Mouse (Mus musculus) CH12.LX (cell line): Measurements from ENCODE around the gene Nup62. TPM values are rescaled to one million over a fixed set of nuclear protein-coding genes. Genes with fewer than 3 reads are reported as not detected.

Experiments
- DNase-seq: peaks from one replicate; pipeline ENCODE4 v3.0.0-alpha.2; 2013; ENCODE audit errors: extremely low read depth
- H3K27ac ChIP-seq: 2 replicates; pipeline ENCODE4 v1.5.1; 2012; ENCODE audit warnings: low read depth, mild to moderate bottlenecking, control low read depth, moderate library complexity; ENCODE audit not compliant: insufficient read depth
- H3K27me3 ChIP-seq: replicated peaks from 2 replicates; pipeline ENCODE3; 2012; ENCODE audit warnings: inconsistent platforms
- H3K36me3 ChIP-seq, 2 experiments: replicated peaks in 1 of 2; 2 replicates each; pipeline versions ENCODE3 to v1.6.1; 2012; ENCODE audit warnings: inconsistent platforms in 1 of 2, low read length in 1 of 2, mild to moderate bottlenecking in 1 of 2, mixed read lengths in 1 of 2, moderate library complexity in 1 of 2; ENCODE audit not compliant: control insufficient read depth in 1 of 2, insufficient read depth in 1 of 2
- H3K4me1 ChIP-seq, 2 experiments: 2 replicates each; pipeline ENCODE4 v1.6.1; 2012; ENCODE audit warnings: inconsistent platforms in 1 of 2, moderate library complexity in 1 of 2; ENCODE audit not compliant: insufficient read depth in 2 of 2, control insufficient read depth in 1 of 2
- H3K4me2 ChIP-seq: 2 replicates; pipeline ENCODE4 v1.6.1; 2012; ENCODE audit warnings: low read depth, mild to moderate bottlenecking, control low read depth; ENCODE audit not compliant: poor library complexity, insufficient read depth, severe bottlenecking
- H3K4me3 ChIP-seq, 3 experiments: fragments of 150-350 bp in 1 of 3; sonication (generic) in 1 of 3; replicated peaks in 1 of 3; 2 replicates each; pipeline versions ENCODE3 to v1.5.1; 2011 to 2012; ENCODE audit warnings: low read depth in 2 of 3, low read length in 2 of 3, mild to moderate bottlenecking in 2 of 3, moderate library complexity in 2 of 3, control low read depth in 1 of 3, improper control_type of control experiment in 1 of 3, inconsistent platforms in 1 of 3, mixed read lengths in 1 of 3; ENCODE audit not compliant: poor library complexity in 1 of 3
- H3K79me2 ChIP-seq: replicated peaks from 2 replicates; pipeline ENCODE4 v1.6.1; 2012; ENCODE audit warnings: mild to moderate bottlenecking, moderate library complexity; ENCODE audit not compliant: control insufficient read depth, poor library complexity, insufficient read depth, severe bottlenecking; ENCODE audit errors: extremely low read depth
- H3K9ac ChIP-seq: 2 replicates; pipeline ENCODE4 v1.6.1; 2012; ENCODE audit warnings: low read depth, mild to moderate bottlenecking, control low read depth, moderate library complexity; ENCODE audit not compliant: insufficient read depth
- H3K9me3 ChIP-seq: replicated peaks from 2 replicates; pipeline ENCODE3; 2012; ENCODE audit warnings: low read length, inconsistent platforms, mixed read lengths
- CHD2 ChIP-seq: IDR thresholded peaks from 2 replicates; pipeline ENCODE4 v1.6.1; 2011; ENCODE audit warnings: low read length, improper control_type of control experiment
- E2F4 ChIP-seq: IDR thresholded peaks from 2 replicates; pipeline ENCODE4 v1.6.1; 2011; ENCODE audit warnings: low read depth, low read length, improper control_type of control experiment; ENCODE audit not compliant: insufficient replicate concordance
- ELF1 ChIP-seq: IDR thresholded peaks from 2 replicates; pipeline ENCODE4 v1.6.1; 2014; ENCODE audit warnings: low read depth, mild to moderate bottlenecking, inconsistent platforms, low read length, improper control_type of control experiment
- ETS1 ChIP-seq: conservative IDR thresholded peaks from 2 replicates; pipeline ENCODE4 v1.6.1; 2012; ENCODE audit warnings: low read depth, mild to moderate bottlenecking, inconsistent platforms, low read length, improper control_type of control experiment, moderate library complexity
- GABPA ChIP-seq: IDR thresholded peaks from 2 replicates; pipeline ENCODE4 v1.6.1; 2012; ENCODE audit warnings: low read depth, low read length, improper control_type of control experiment, inconsistent platforms; ENCODE audit not compliant: insufficient replicate concordance
- HCFC1 ChIP-seq: IDR thresholded peaks from 2 replicates; pipeline ENCODE4 v1.6.1; 2012; ENCODE audit warnings: low read depth, mild to moderate bottlenecking, inconsistent platforms, low read length, improper control_type of control experiment
- IRF4 ChIP-seq: IDR thresholded peaks from 2 replicates; pipeline ENCODE4 v1.6.1; 2014; ENCODE audit warnings: low read depth, mild to moderate bottlenecking, inconsistent platforms, low read length, improper control_type of control experiment
- JUND ChIP-seq: conservative IDR thresholded peaks from 2 replicates; pipeline ENCODE4 v1.6.1; 2011; ENCODE audit warnings: low read depth, low read length, improper control_type of control experiment
- KAT2A ChIP-seq: IDR thresholded peaks from 2 replicates; pipeline ENCODE4 v1.6.1; 2012; ENCODE audit warnings: low read length, improper control_type of control experiment, inconsistent platforms; ENCODE audit not compliant: insufficient replicate concordance
- MAX ChIP-seq: IDR thresholded peaks from 2 replicates; pipeline ENCODE4 v1.6.1; 2011; ENCODE audit warnings: low read length, improper control_type of control experiment
- MXI1 ChIP-seq: IDR thresholded peaks from 2 replicates; pipeline ENCODE4 v1.6.1; 2011; ENCODE audit warnings: mild to moderate bottlenecking, low read depth, low read length, improper control_type of control experiment
- PAX5 ChIP-seq: IDR thresholded peaks from 2 replicates; pipeline ENCODE4 v1.6.1; 2012; ENCODE audit warnings: low read length, inconsistent platforms, mixed read lengths
- POLR2A ChIP-seq: IDR thresholded peaks from 2 replicates; pipeline ENCODE4 v1.6.1; 2011; ENCODE audit warnings: low read depth, mild to moderate bottlenecking, improper control_type of control experiment, low read length
- POLR2AphosphoS2 ChIP-seq: IDR thresholded peaks from 2 replicates; pipeline ENCODE4 v1.6.1; 2011; ENCODE audit warnings: low read depth, low read length, improper control_type of control experiment
- RAD21 ChIP-seq: IDR thresholded peaks from 2 replicates; pipeline ENCODE4 v1.6.1; 2011; ENCODE audit warnings: low read depth, mild to moderate bottlenecking, low read length, improper control_type of control experiment, moderate library complexity
- SMC3 ChIP-seq: IDR thresholded peaks from 2 replicates; pipeline ENCODE4 v1.6.1; 2011; ENCODE audit warnings: low read depth, low read length, improper control_type of control experiment
- UBTF ChIP-seq: IDR thresholded peaks from 2 replicates; pipeline ENCODE4 v1.6.1; 2012; ENCODE audit warnings: low read depth, mild to moderate bottlenecking, inconsistent platforms, low read length, improper control_type of control experiment, moderate library complexity
- USF1 ChIP-seq: IDR thresholded peaks from 2 replicates; pipeline ENCODE4 v1.6.1; 2014; ENCODE audit warnings: low read depth, mild to moderate bottlenecking, inconsistent platforms, low read length, improper control_type of control experiment
- USF2 ChIP-seq: conservative IDR thresholded peaks from 2 replicates; pipeline ENCODE4 v1.6.1; 2011; ENCODE audit warnings: low read depth, low read length, improper control_type of control experiment
- ZC3H11A ChIP-seq: IDR thresholded peaks from 2 replicates; pipeline ENCODE4 v1.6.1; 2012; ENCODE audit warnings: low read depth, mild to moderate bottlenecking, inconsistent platforms, low read length, improper control_type of control experiment
- ZMIZ1 ChIP-seq: IDR thresholded peaks from 2 replicates; pipeline ENCODE4 v1.6.1; 2012; ENCODE audit warnings: low read depth, mild to moderate bottlenecking, inconsistent platforms, low read length, improper control_type of control experiment
- ZNF384 ChIP-seq: IDR thresholded peaks from 2 replicates; pipeline ENCODE4 v1.6.1; 2012; ENCODE audit warnings: low read depth, low read length, improper control_type of control experiment, inconsistent platforms
- dilution Hi-C: fragments of 300-500 bp; cut with MboI; formaldehyde crosslinking; loops from 2 replicates; pipeline ENCODE4 v1.14.3; 2020; ENCODE audit warnings: low sequenced_read_pairs; ENCODE audit not compliant: extremely low pct_unique_long_range_greater_than_20kb, extremely low pct_ligation_motif_present
- in situ Hi-C: fragments of 300-500 bp; cut with MboI; formaldehyde crosslinking; loops from 3 replicates; pipeline ENCODE4 v1.14.3; 2019; ENCODE audit warnings: low sequenced_read_pairs, low pct_ligation_motif_present, low pct_unique_long_range_greater_than_20kb, mixed read lengths
- polyA plus RNA-seq: library from polyadenylated mRNA; unstranded; fragments of >175 nt; gene quantifications from 2 replicates; pipeline ENCODE4 v1.2.1, GENCODE M21; 2012; ENCODE audit warnings: low read depth; ENCODE audit not compliant: insufficient read length
- total RNA-seq, 2 experiments: library from RNA; depleted of rRNA; stranded (reverse); fragments of 300-350 nt in 1 of 2; fragments of >200 nt in 1 of 2; gene quantifications; 2 replicates each; pipeline ENCODE4 v1.2.3; 2012 to 2014

The Nup62 gene
- total and polyA plus RNA-seq, 3 experiments = 93.3 to 151 (median 101) TPM

DNA sequence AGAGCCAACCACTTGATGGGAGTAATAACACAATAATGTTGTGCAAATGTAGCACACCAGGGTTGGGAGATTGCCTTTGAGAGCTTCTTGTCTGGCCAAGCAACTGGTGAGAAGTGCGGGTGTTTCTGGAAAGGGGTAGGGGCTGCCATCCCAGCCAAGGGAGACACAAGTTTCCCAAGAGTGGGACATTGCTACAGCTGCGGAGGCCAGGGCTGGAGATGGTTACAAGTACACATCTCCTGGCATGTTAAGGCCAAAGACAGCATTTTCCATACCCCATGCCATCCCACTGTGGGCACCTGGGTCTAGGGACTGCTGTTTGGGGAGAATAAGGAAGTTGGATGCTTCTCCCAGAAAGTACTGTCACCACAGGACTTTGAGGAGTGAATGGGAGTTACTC, 37.2 kb downstream of the Nup62 start:
- no peak overlapping the region for H3K9ac ChIP-seq
- H3K4me2 ChIP-seq = no peak overlapping the region
- H3K36me3 ChIP-seq = peaks cover 8 to 24% of the 10 kb centered on the region in 2 experiments
- peaks cover 23% of the 10 kb centered on the region for H3K79me2 ChIP-seq
- H3K9me3 ChIP-seq = no peaks in the 10 kb centered on the region
- no peak for DNase-seq
- H3K27ac ChIP-seq = no peak overlapping the region
- in situ Hi-C loops = loop anchor here (10.0 kb wide), 1 partner anchor 102 kb away; no protein-coding TSS in a partner anchor
- dilution Hi-C loops = no loop called here
- H3K27me3 ChIP-seq = no peaks in the 10 kb centered on the region
- no peak overlapping the region for H3K4me3 ChIP-seq
- H3K4me1 ChIP-seq = peaks cover 18 to 50% of the 10 kb centered on the region in 2 experiments
- no peak for TF ChIP-seq KAT2A
- no peak for TF ChIP-seq MXI1
- TF ChIP-seq POLR2AphosphoS2 = peak; percentile 21; the same call in 1 of the 2 replicates
- TF ChIP-seq, all 38 proteins: peak for 1

DNA sequence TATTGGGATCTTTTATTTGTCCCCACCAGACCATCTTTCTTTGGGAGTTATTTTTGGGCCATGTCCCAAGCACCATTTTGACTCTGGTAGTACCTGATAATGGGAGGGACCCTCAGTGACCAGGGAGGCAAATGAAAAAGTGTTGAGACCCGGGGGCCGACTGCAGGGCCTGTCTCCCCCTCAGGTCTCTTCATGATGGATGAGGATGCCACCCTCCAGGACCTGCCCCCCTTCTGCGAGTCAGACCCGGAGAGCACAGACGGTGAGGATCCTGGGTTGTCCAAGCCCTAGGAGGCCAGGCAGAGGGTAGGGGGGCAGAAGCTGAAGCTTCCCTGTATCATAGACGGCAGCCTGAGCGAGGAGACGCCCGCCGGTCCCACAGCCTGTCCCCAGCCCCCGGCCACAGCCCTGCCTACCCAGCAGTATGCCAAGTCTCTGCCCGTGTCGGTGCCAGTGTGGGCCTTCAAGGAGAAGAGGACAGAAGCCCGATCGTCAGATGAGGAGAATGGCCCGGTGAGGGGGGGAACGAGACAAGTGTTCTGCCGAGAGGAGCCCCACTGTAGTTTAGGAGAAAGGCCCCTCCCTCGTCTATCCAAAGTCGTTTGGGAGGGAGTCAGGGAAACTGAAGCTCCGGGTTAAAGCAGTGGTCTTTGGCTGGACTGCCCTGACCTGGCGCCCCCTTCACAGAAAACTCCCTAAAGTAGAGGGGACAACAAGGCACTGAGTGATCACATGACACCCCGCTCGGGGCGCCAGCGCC, 37.9 kb downstream of the Nup62 start:
- Histone ChIP-seq H3K4me2 (peak overlapping the region; percentile 48), H3K4me1 (peaks cover 18 to 57% of the 10 kb centered on the region in 2 experiments), H3K36me3 (peaks cover 8 to 27% of the 10 kb centered on the region in 2 experiments), H3K9ac (peak overlapping the region; percentile 72), H3K4me3 (peak overlapping the region; percentile 66 to 72 (median 67)), H3K27me3 (no peaks in the 10 kb centered on the region), H3K27ac (peak overlapping the region; percentile 91), H3K79me2 (peaks cover 21% of the 10 kb centered on the region), H3K9me3 (no peaks in the 10 kb centered on the region)
- DNase-seq = no peak
- TF ChIP-seq USF2 = peak; percentile 55
- TF ChIP-seq USF1 = peak; percentile 65
- TF ChIP-seq UBTF = no peak
- TF ChIP-seq SMC3 = no peak
- dilution Hi-C loops (no loop called here), in situ Hi-C loops (loop anchor here (10.0 kb wide), 1 partner anchor 101 kb away; no protein-coding TSS in a partner anchor)

DNA sequence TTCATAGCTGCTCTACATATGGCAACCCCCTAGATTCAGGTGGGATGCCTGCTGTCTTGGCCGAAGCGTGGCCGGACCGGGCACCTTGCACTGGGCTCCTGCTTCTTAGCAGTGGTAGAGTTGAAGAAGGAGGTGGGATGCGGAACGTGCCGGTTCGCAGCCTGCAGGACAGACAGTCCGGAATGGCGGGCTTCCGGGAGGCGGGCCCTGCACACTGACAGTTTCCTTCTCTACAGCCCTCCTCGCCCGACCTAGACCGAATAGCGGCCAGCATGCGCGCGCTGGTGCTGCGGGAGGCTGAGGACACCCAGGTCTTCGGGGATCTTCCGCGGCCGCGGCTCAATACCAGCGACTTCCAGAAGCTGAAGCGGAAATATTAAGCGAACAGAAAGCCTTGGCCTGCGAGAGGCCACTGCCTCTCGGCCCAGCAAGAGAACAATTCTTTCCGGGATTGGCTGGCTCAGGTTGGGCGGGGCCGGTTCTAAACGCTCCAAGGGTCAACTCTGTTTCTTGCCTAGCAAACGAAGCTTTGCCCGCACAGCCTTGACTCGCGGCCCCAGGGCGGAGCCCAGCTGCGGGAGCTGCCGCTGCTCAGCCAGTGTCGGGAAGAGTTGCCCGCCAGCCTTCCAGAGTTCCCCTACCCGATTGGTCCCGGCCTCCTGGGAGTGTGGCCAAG, 38.6 kb downstream of the Nup62 start:
- H3K4me3 ChIP-seq = peak overlapping the region; percentile 66 to 72 (median 67)
- peak overlapping the region; percentile 48 for H3K4me2 ChIP-seq
- H3K4me1 ChIP-seq = peaks cover 18 to 59% of the 10 kb centered on the region in 2 experiments
- peak; percentile 73 for DNase-seq
- no peaks in the 10 kb centered on the region for H3K9me3 ChIP-seq
- dilution Hi-C loops = no loop called here
- peaks cover 8 to 31% of the 10 kb centered on the region in 2 experiments for H3K36me3 ChIP-seq
- peaks cover 21% of the 10 kb centered on the region for H3K79me2 ChIP-seq
- H3K27me3 ChIP-seq = no peaks in the 10 kb centered on the region
- H3K9ac ChIP-seq = peak overlapping the region; percentile 72
- peak overlapping the region; percentile 91 for H3K27ac ChIP-seq
- in situ Hi-C loops = loop anchor here (10.0 kb wide), 1 partner anchor 100 kb away; no protein-coding TSS in a partner anchor
- TF ChIP-seq GABPA = no peak
- no peak for TF ChIP-seq ZC3H11A
- TF ChIP-seq USF1 = no peak
- peak; percentile 85 for TF ChIP-seq ELF1
- peak; percentile 25 for TF ChIP-seq CHD2
- TF ChIP-seq JUND = no peak
- peak; percentile 72; the same call in 1 of the 2 replicates for TF ChIP-seq MXI1
- TF ChIP-seq MAX = peak; percentile 52; the same call in 1 of the 2 replicates
- TF ChIP-seq USF2 = no peak; the same call in 1 of the 2 replicates
- 0 out of 2 replicates have a peak, but pooled peaks have one; percentile 31 for TF ChIP-seq KAT2A
- TF ChIP-seq HCFC1 = peak; percentile 69
- TF ChIP-seq E2F4 = no peak
- no peak for TF ChIP-seq ZNF384
- TF ChIP-seq POLR2A = peak; percentile 77
- TF ChIP-seq IRF4 = no peak
- no peak; the same call in 1 of the 2 replicates for TF ChIP-seq ZMIZ1
- no peak for TF ChIP-seq ETS1
- no peak for TF ChIP-seq RAD21
- no peak for TF ChIP-seq PAX5
